Mouse (Mus musculus) limb, embryonic 14.5 days (tissue): ENCODE measurements around the gene Cuedc2. TPM values are rescaled to one million over a fixed set of nuclear protein-coding genes. Genes with fewer than 3 reads are reported as not detected.

Source experiments
- ATAC-seq: fragments of 200-750 bp; cut with Nextera tagmentation; 2 replicates; pipeline ENCODE4 v1.8.0; 2017; ENCODE audit warnings: low read depth, moderate number of reproducible peaks, moderate TSS enrichment; ENCODE audit not compliant: low FRiP score
- DNase-seq: peaks from one replicate; pipeline ENCODE4 v3.0.0-alpha.2; 2015; ENCODE audit warnings: low spot score
- H3K27ac ChIP-seq: fragments of 300-500 bp; sonication (generic); replicated peaks from 2 replicates; pipeline ENCODE4 v1.5.1; 2014; ENCODE audit warnings: low read depth, mild to moderate bottlenecking, low read length, moderate library complexity, mixed read lengths
- H3K27me3 ChIP-seq: fragments of 300-500 bp; sonication (generic); 2 replicates; pipeline ENCODE4 v1.6.1; 2014; ENCODE audit warnings: low read length, mixed read lengths; ENCODE audit not compliant: control insufficient read depth, insufficient read depth
- H3K36me3 ChIP-seq: fragments of 300-500 bp; sonication (generic); 2 replicates; pipeline ENCODE4 v1.6.1; 2014; ENCODE audit warnings: mild to moderate bottlenecking, low read length, moderate library complexity, mixed read lengths; ENCODE audit not compliant: control insufficient read depth, insufficient read depth
- H3K4me1 ChIP-seq: fragments of 300-500 bp; sonication (generic); 2 replicates; pipeline ENCODE4 v1.6.1; 2014; ENCODE audit warnings: antibody characterized with exemption, low read length, mixed read lengths; ENCODE audit not compliant: control insufficient read depth, insufficient read depth
- H3K4me2 ChIP-seq: fragments of 300-500 bp; sonication (generic); replicated peaks from 2 replicates; pipeline ENCODE4 v1.6.1; 2014; ENCODE audit warnings: low read depth, mild to moderate bottlenecking, low read length, moderate library complexity; ENCODE audit not compliant: severe bottlenecking
- H3K4me3 ChIP-seq: fragments of 300-500 bp; sonication (generic); replicated peaks from 2 replicates; pipeline ENCODE4 v1.5.1; 2014; ENCODE audit warnings: low read length
- H3K9ac ChIP-seq: fragments of 300-500 bp; sonication (generic); 2 replicates; pipeline ENCODE4 v1.6.1; 2014; ENCODE audit warnings: mild to moderate bottlenecking, low read depth, low read length, moderate library complexity; ENCODE audit not compliant: severe bottlenecking
- H3K9me3 ChIP-seq: fragments of 300-500 bp; sonication (generic); 2 replicates; pipeline ENCODE4 v1.6.1; 2016; ENCODE audit warnings: low read length; ENCODE audit not compliant: control insufficient read depth
- POLR2A ChIP-seq: fragments of 200-500 bp; IDR thresholded peaks from 2 replicates; pipeline ENCODE4 v1.8.0; 2012; ENCODE audit warnings: inconsistent platforms, mild to moderate bottlenecking, moderate library complexity, borderline replicate concordance; ENCODE audit not compliant: insufficient read depth, insufficient read length; ENCODE audit errors: extremely low read depth
- whole genome bisulfite sequencing: fragments of 180-500 bp; shearing (Covaris S2); extraction: QIAGEN DNeasy Blood & Tissue Kit; methylation state at CpG from one replicate; pipeline ENCODE4 v1.1.7; 2014; 5-methylcytosine and 5-hydroxymethylcytosine counted together
- polyA plus RNA-seq, 2 experiments: library from polyadenylated mRNA; depleted of rRNA in 1 of 2; stranded (reverse) in 1 of 2; unstranded in 1 of 2; fragments of >200 nt; fragmentation: Nextera tagmentation in 1 of 2; extraction: Ambion mirVana in 1 of 2; gene quantifications; 2 replicates each; pipeline versions ENCODE4 v1.2.1 to v1.2.3; 2012 to 2014

Gene Cuedc2
- polyA plus RNA-seq, 2 experiments: 110 to 164 TPM

GRCm38 (mm10) chr19:46369204-46369603 is 30.7 kb upstream of the Cuedc2 start:
- WGBS: 31% methylated on average over 4 of the region's 4 CpGs
- Histone ChIP-seq H3K36me3 (no peaks in the 10 kb centered on the region), H3K9me3 (no peaks in the 10 kb centered on the region), H3K27ac (no peak overlapping the region), H3K4me3 (no peak overlapping the region), H3K4me1 (no peaks in the 10 kb centered on the region), H3K9ac (no peak overlapping the region), H3K27me3 (no peaks in the 10 kb centered on the region), H3K4me2 (no peak overlapping the region)
- TF ChIP-seq POLR2A: no peak
- DNase-seq (peak; percentile 17), ATAC-seq (0 out of 2 replicates have a peak, but pooled peaks have one; percentile 30)

- H3K36me3 ChIP-seq: no peaks in the 10 kb centered on the region
- no peak overlapping the region for H3K27ac ChIP-seq
- no peak for DNase-seq
- no peak for ATAC-seq
- H3K4me2 ChIP-seq: no peak overlapping the region
- H3K9ac ChIP-seq: no peak overlapping the region
- 78% methylated on average over 23 of the region's 23 CpGs for WGBS
- TF ChIP-seq POLR2A: no peak
- H3K27me3 ChIP-seq: no peaks in the 10 kb centered on the region
- H3K4me1 ChIP-seq: no peaks in the 10 kb centered on the region
- no peak overlapping the region for H3K4me3 ChIP-seq
- no peaks in the 10 kb centered on the region for H3K9me3 ChIP-seq
These were observed 29.5 kb upstream of the Cuedc2 start for GRCm38 (mm10) chr19:46367798-46368590.

- Histone ChIP-seq H3K27me3 (no peaks in the 10 kb centered on the region; the same call in 1 of the 2 replicates), H3K4me1 (no peaks in the 10 kb centered on the region), H3K9ac (no peak overlapping the region), H3K4me2 (no peak overlapping the region), H3K4me3 (no peak overlapping the region), H3K36me3 (no peaks in the 10 kb centered on the region), H3K9me3 (no peaks in the 10 kb centered on the region), H3K27ac (no peak overlapping the region)
- WGBS: 78% methylated on average over 11 of the region's 11 CpGs
- no peak for ATAC-seq
- no peak for TF ChIP-seq POLR2A
- no peak for DNase-seq
These were observed 24.9 kb upstream of the Cuedc2 start for GRCm38 (mm10) chr19:46363294-46364009.

- no peak for DNase-seq
- WGBS: 80% methylated on average over 8 of the region's 8 CpGs
- Histone ChIP-seq H3K4me2 (no peak overlapping the region), H3K4me3 (no peak overlapping the region), H3K27me3 (peaks cover 10% of the 10 kb centered on the region; the same call in 1 of the 2 replicates), H3K9me3 (no peaks in the 10 kb centered on the region), H3K27ac (no peak overlapping the region), H3K4me1 (peaks cover 1% of the 10 kb centered on the region), H3K36me3 (no peaks in the 10 kb centered on the region), H3K9ac (no peak overlapping the region)
- ATAC-seq: no peak
- no peak for TF ChIP-seq POLR2A
These were observed 23.6 kb upstream of the Cuedc2 start for GRCm38 (mm10) chr19:46362104-46362503.

GRCm38 (mm10) chr19:46358381-46358780 is 19.9 kb upstream of the Cuedc2 start:
- no peak for TF ChIP-seq POLR2A
- Histone ChIP-seq H3K9me3 (no peaks in the 10 kb centered on the region), H3K27me3 (peaks cover 15% of the 10 kb centered on the region; the same call in 1 of the 2 replicates), H3K4me2 (no peak overlapping the region), H3K9ac (no peak overlapping the region), H3K36me3 (no peaks in the 10 kb centered on the region), H3K27ac (no peak overlapping the region), H3K4me1 (peaks cover 4% of the 10 kb centered on the region), H3K4me3 (no peak overlapping the region)
- DNase-seq (no peak), ATAC-seq (no peak)
- 73% methylated on average over 4 of the region's 4 CpGs for WGBS
